Mouse (Mus musculus) lung, adult 18-20 months (tissue): ENCODE data around the gene Lemd1.
"Not testable (repeated sequence)": the region's sequence is repeated elsewhere in the genome, so short reads cannot be mapped to it uniquely, and the experiment has no call there.

Experiments used
- DNase-seq, 2 experiments: peaks; one replicate each; pipeline ENCODE4 v3.0.0; 2022; ENCODE audit warnings: mixed read lengths in 2 of 2

The Lemd1 gene

DNA sequence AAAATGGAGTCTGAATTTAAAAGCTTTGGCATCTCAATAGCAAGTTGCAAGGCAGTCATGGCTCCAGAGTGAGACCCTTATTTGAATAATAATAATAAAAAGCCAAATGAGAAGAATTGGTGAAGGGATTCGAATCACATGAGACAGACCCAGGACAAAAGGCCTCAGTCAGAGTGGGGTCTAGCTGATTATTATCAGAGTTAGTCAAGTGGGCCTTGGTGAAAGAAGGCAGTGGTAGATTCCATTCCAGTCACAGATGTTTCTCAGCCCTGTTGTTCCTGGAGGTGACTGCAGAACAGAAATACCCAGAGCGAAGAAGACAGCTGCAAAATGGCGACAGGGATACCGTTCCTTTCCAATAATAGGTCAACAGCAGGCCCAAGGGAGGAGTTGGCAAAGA, 72.4 kb downstream of the Lemd1 start:
- no peak for DNase-seq

DNA sequence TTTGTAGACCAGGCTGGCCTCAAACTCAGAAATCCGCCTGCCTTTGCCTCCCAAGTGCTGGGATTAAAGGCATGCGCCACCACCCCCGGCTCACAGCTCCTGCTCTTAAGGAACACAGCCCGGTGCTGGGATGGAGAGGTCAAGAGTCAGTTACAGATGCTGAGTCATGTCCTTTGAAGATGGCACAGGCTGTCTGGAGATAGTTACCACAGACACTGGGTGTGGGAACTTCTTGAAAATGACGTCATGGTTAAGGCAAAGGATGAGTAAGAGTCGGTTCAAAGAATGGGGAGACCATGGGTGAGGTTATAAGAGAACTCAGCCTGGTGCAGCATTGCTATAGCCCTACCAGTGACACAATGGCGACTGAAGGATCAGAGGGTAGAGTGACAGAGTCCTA, 73.3 kb downstream of the Lemd1 start:
- DNase-seq, result no peak

- DNase-seq, result peak; percentile 56 to 73
Observed at GRCm38 (mm10) chr1:132265211-132265859, 74.1 kb downstream of the Lemd1 start.

GRCm38 (mm10) chr1:132265936-132266335, 74.7 kb downstream of the Lemd1 start:
- DNase-seq, result no peak

DNA sequence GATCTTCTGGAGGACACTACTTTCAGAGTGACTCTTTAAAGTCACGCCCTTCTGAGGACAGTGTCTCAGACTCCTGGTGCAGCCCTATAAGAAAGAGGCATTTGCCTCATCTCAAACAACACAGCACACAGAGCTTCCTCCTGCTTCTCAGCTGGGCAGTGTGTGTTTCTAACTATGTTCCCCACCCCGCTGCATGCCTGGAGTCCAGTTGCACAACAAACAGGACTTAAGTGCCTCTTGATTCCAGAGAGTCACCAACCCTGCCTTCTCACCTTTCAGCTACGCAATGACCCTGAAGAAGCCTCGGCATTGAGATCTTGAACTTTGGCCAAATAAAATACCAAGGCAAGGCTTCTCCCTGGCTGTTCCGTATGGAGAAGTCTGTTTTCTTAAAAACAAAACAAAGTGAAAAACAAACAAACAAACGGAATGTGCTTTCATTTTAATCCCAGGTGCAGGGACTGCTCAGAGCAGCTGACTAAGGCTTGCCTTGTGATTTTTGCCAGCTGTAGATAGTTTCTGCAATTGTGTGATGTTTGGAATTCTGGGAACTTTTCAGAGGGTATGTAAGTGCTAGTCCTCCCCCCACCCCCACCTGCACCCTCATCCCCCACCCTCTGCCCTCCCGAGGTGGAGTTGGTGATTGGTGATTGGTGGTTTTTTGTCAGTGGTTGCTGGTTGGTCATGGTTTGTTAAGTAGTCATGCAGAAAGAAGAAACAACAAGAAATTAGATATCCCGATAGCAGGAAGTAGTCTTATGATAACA, 75.7 kb downstream of the Lemd1 start:
- DNase-seq, result peak; percentile 81 to 89

DNA sequence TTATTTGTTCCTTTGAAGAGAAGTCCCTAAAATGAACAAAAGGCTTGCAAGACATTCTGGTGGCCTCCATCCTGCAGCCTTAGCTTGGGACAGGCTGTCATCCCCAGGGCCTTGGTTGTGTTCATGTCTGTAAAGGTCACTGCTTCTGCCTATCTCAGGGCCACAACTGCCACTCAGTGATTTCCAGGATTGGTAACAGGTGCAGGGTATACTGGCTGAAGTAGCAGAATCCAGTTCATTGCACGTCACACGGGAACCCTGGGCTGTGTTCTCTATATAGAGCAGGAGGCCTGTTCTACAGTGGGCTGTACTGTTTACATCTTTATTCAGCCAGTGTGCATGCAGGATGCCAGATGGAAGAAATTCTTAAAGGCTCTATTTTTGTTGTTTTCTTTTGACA, 76.7 kb downstream of the Lemd1 start:
- no peak for DNase-seq

DNA sequence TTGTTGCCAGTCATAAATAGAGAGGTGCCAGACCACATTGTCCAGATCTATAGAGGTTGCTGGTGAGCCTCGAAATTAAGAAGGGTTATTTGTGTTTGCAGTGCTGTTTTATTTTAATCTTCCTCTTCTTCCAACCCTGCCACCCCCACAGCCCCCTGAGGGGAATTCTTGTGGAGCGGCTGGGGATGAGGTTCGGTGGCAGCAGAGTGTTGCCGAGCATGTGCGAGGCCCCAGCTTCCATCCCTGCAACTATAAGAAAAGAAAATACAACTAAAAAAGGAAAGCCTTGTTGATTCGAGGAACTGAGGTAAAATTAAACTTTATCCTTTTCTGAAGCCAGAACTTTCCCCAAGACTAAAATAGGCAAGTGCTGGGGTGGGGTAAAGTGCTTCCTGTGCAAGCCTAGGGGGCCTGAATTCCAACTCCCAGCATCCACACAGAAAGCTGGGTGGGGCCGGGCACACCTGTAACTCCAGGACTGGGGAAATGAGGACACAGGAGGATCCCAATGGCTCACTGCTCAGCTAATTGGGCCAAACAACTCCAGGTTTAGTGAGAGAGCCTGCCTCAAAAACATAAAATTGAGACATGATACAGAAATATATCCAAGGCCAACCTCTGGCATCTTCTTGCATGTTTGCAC, 77.3 kb downstream of the Lemd1 start:
- DNase-seq, result no peak

DNA sequence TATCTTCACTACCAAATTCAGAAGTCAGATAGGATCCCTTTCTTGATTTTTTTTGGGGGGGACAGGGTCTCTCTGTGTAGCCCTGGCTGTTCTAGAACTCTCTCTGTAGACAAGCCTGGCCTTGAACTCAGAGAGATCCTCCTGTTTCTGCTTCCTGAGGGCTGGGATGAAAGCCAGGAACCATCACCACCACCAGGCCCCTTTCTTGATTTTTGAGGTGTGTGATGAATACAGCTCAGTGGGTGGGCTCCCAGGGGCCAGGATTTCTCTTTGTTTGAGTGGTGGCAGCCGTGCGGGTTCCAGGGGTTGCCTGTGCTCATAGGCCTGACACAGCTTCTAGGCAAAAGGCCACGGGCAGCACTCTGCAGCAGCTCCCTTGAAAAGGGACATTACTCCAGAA, 80.0 kb downstream of the Lemd1 start:
- DNase-seq, result no peak

DNA sequence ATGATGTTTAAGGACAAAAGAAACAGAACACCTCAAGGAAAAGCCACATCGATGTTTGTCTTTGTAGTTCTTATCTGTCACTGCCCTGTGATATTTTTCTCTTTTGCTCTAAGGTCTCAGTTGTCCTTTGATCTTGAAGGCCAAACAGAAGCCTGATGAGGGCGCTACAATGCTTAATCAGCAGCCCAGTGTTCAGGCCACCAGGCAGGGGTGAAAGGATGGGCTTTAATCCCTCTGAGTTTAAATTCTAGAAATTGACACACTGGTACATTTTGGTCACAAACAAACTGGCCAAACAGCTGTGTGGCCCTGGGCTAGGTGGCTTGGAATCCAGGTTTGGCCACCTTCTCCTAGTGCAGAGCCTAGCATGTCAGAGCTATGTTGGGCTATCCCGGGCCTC, 85.5 kb downstream of the Lemd1 start:
- no peak for DNase-seq

DNA sequence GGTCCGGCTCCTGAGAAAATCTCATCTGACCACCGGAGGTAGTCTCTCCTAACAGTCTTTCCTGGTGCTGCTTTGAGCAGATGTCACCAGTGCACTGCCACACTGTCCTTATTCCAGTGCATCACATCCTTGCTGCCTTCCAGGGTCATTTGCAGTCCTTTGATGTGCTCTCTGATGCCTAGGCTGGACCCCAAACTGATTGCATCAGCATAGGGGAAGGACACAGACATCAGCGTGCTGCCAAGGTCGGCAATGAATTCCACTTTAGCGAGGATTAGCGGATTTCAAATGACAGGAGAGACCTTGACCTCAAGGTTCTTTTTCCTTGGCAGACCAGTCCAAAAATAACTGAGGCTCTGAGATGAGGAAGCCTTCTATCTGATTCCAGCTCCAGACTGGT, 85.9 kb downstream of the Lemd1 start:
- no peak for DNase-seq

- not testable (repeated sequence) for DNase-seq
Observed at GRCm38 (mm10) chr1:132280636-132281035, 89.4 kb downstream of the Lemd1 start.

DNA sequence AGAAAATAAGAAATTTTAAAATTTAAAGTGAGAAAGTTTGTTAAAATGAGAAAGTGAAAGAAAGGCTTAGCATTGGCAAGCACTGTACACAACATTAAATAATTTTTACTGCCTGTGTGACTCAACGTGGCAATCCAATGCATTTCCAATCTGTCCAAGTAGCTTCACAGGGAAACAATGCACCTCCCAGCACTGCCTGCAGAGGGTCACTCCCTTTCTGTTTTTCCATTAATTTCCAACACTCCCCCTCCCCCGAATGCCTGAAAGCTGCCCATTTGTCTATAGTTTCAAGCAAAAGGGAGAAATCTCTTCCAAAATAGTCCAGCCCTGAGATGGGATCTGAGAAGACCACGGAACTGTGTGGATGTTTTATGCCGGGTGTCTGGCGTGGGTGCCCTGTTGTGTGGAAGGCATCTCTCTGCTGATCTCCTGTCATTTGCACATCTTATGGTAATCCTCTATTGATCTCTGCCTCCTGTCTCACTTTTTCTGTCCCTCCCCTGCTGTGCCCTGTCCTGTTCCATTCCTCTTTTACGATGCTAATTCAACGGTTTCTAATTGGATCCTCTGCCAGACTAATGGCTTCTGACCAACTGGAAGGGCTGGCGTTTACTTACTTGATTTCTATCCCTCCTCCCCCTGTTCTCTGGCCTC, 90.4 kb downstream of the Lemd1 start:
- no peak for DNase-seq

DNA sequence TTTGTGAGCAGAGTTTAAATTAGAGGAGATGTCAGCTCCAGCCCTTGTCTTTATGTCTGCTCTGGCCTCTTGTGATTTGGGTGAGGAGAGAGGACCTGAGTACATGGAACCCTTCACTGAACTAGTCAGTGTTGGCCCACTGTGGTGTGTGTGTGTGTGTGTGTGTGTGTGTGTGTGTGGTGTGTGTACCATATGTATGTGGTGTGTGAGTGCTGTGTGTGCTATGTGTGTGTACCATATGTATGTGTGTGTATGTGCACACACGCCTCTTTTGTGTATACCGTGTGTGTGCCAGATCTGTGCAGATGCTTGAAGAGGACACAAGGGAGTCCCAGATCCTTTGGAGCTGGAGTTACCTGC, 90.9 kb downstream of the Lemd1 start:
- DNase-seq, result no peak

- no peak for DNase-seq
Observed at GRCm38 (mm10) chr1:132283018-132283417, 91.8 kb downstream of the Lemd1 start.

DNA sequence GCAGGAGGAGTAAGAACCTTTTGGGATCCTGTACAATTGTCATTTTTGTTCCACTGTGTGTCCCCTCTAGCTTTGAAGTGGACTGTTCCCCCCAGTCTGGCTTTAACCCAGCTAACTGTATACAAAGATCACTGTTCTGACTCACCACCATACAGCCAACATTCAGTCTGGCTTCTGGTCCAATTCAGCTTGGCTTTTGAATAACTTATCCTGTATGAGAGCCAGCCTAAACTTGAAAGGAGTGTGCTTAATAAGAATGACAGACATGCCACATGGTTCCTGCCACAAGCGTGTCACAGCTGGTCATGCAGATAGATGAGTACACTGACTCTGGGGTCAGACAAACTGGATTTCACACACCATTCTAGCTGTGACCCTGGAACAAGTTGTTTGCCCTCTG, 95.5 kb downstream of the Lemd1 start:
- DNase-seq, result no peak

DNA sequence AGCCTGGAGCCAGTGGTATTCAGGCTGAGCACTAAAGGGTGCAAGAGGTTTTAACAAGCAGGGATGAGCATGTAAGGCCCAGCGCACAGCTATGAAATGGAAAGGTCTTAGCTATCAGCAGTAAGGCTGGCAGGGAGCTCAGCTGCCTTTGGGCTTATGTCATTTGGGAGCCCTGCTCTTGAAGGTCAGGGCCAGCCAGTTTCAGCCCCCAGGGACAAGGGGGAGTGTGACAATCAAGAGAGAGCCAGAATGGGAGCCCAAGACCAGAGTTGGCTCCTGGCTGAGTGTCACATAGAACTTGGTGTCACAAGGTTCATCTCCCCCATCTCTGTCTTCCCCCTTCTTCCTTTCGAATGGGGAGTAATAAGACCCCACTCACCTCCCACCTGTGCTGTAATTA, 96.2 kb downstream of the Lemd1 start:
- no peak for DNase-seq

- no peak for DNase-seq
Observed at GRCm38 (mm10) chr1:132287991-132288451, 96.8 kb downstream of the Lemd1 start.

GRCm38 (mm10) chr1:132289965-132290364, 98.7 kb downstream of the Lemd1 start:
- no peak for DNase-seq

DNA sequence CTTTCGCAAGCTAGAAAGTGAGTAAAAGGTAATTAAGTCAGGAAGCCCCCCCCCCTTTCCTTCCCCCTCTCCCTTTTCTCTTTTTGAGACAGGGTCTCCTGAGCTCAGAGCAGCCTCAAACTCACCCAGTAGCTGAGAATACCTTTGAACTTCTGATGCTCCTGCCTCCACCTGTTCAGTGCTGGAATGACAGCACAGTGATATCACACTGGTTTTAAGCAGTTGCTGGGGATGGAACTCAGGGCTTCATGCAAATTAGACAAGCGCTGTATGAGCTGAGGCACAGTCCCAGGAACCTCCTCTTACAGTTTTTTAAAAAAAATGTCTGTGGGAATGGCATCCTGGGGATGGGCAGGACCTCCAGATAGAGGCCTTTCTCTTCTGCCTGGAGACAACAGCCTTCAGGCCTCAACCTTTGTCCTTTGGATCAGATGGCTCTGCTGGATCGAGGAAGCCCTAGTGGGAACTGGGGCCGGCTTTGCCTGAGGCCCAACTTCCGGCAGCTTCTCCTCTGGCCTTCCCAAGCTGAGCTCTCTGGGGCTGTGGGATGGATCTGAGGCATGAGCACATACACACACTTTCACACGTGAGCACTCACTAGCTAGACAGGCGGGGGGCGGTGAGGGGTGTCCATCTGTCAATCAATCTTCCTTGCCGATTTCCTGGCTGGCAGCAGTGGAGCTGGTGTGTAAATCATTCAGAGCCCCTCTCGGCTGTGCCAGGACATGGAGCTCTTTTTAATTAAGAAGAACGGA, 99.9 kb downstream of the Lemd1 start:
- DNase-seq, result no peak

GRCm38 (mm10) chr1:132291706-132292105, 100.5 kb downstream of the Lemd1 start:
- DNase-seq, result no peak

- peak in 1 of 2 experiments; percentile 64 for DNase-seq
Observed at GRCm38 (mm10) chr1:132292318-132293129, 101.3 kb downstream of the Lemd1 start.

- DNase-seq, result peak in 1 of 2 experiments; percentile 41
Observed at GRCm38 (mm10) chr1:132295506-132295905, 104.3 kb downstream of the Lemd1 start.
